Mouse (Mus musculus): ENCODE measurements around the gene Cnksr1.

Cnksr1 gene

GRCm38 (mm10) chr4:134186268-134186667 is 51.9 kb downstream of the Cnksr1 start:
- DNase-seq = no peak

GRCm38 (mm10) chr4:134185569-134185968 is 52.6 kb downstream of the Cnksr1 start:
- DNase-seq = no peak

GRCm38 (mm10) chr4:134183711-134184110 is 54.5 kb downstream of the Cnksr1 start:
- DNase-seq = no peak

GRCm38 (mm10) chr4:134181825-134182224 is 56.4 kb downstream of the Cnksr1 start:
- DNase-seq = no peak

- no peak for DNase-seq
Measured at GRCm38 (mm10) chr4:134181112-134181511, 57.1 kb downstream of the Cnksr1 start.
